Mouse (Mus musculus) kidney, embryonic 14.5 days (tissue): ENCODE data around the gene Arvcf. TPM values are rescaled to one million over a fixed set of nuclear protein-coding genes. Genes with fewer than 3 reads are reported as not detected.

Experiments
- ATAC-seq: fragments of 200-750 bp; cut with Nextera tagmentation; 2 replicates; pipeline ENCODE4 v1.8.0; 2017; ENCODE audit warnings: moderate number of reproducible peaks, mild to moderate bottlenecking, moderate TSS enrichment, moderate library complexity; ENCODE audit not compliant: low FRiP score, low TSS enrichment
- H3K27ac ChIP-seq: fragments of 300-500 bp; sonication (generic); 2 replicates; pipeline ENCODE4 v1.5.1; 2014; ENCODE audit warnings: low read depth, mild to moderate bottlenecking, low read length, moderate library complexity, mixed read lengths
- H3K27me3 ChIP-seq: fragments of 300-500 bp; sonication (generic); 2 replicates; pipeline ENCODE4 v1.6.1; 2014; ENCODE audit warnings: mild to moderate bottlenecking, low read length; ENCODE audit not compliant: control insufficient read depth, insufficient read depth
- H3K36me3 ChIP-seq: fragments of 300-500 bp; sonication (generic); 2 replicates; pipeline ENCODE4 v1.6.1; 2014; ENCODE audit warnings: low read length, mixed read lengths; ENCODE audit not compliant: control insufficient read depth, insufficient read depth
- H3K4me1 ChIP-seq: fragments of 300-500 bp; sonication (generic); 2 replicates; pipeline ENCODE4 v1.6.1; 2014; ENCODE audit warnings: low read length, mixed read lengths; ENCODE audit not compliant: control insufficient read depth, insufficient read depth
- H3K4me2 ChIP-seq: fragments of 300-500 bp; sonication (generic); replicated peaks from 2 replicates; pipeline ENCODE4 v1.6.1; 2014; ENCODE audit warnings: low read depth, mild to moderate bottlenecking, low read length
- H3K4me3 ChIP-seq: fragments of 300-500 bp; sonication (generic); 2 replicates; pipeline ENCODE4 v1.5.1; 2014; ENCODE audit warnings: mild to moderate bottlenecking, low read length
- H3K9ac ChIP-seq: fragments of 300-500 bp; sonication (generic); 2 replicates; pipeline ENCODE4 v1.6.1; 2014; ENCODE audit warnings: low read depth, mild to moderate bottlenecking, low read length, moderate library complexity
- H3K9me3 ChIP-seq: fragments of 300-500 bp; sonication (generic); 2 replicates; pipeline ENCODE4 v1.6.1; 2016; ENCODE audit warnings: low read length; ENCODE audit not compliant: control insufficient read depth
- WGBS: fragments of 180-500 bp; shearing (Covaris S2); extraction: QIAGEN DNeasy Blood & Tissue Kit; methylation state at CpG from one replicate; pipeline ENCODE4 v1.1.7; 2014; 5-methylcytosine and 5-hydroxymethylcytosine counted together
- polyA plus RNA-seq: library from polyadenylated mRNA; unstranded; fragments of >200 nt; fragmentation: Nextera tagmentation; extraction: Ambion mirVana; gene quantifications from 2 replicates; pipeline ENCODE4 v1.2.1, GENCODE M21; 2014

The Arvcf gene
- polyA plus RNA-seq, 1 experiment from 2014 or later: 27.0 TPM

DNA sequence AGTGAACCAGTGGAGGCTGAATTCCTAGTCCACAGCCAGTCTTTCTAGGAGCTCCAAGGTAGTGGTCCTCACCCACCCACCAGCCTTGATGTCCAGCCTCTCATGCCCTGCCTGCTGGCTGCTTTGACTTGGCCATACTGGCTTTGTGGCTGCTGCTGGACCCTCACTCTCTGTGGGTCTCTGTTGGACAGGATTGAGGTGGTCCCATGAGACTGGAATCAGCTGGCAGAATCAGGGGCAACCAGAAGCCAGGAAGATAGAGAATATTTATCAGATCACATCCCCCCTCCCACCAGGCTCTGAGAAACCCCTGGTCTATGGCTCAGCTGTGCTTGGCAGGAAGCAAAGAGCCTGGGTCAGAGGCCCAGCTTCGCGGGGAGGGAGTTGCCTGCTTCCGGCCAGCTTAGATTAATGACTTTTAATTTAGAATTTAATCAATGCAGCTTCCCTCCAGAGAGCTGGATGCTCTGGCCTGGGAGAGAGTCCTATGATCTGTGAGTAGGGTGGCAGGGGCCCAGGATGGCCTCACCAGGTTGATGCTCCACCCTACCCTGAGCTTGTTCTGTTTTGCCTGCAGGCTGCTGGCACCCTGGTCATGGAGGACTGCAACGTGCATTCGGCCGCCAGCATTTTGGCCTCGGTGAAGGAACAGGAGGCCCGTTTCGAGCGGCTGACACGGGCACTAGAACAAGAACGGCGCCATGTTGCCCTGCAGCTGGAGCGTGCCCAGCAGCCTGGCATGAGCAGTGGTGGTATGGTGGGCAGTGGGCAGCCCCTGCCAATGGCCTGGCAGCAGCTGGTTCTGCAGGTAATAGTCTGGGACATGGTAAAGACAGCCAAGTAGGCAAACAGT lies 40.8 kb downstream of the Arvcf start:
- 72% methylated on average over 14 of the region's 14 CpGs for WGBS
- Histone ChIP-seq H3K9ac (no peak overlapping the region), H3K36me3 (no peaks in the 10 kb centered on the region), H3K4me2 (no peak overlapping the region), H3K4me3 (no peak overlapping the region), H3K27ac (peak overlapping the region; percentile 37; the same call in 1 of the 2 replicates), H3K27me3 (no peaks in the 10 kb centered on the region), H3K4me1 (peaks cover 43% of the 10 kb centered on the region), H3K9me3 (no peaks in the 10 kb centered on the region)
- no peak for ATAC-seq

GRCm38 (mm10) chr16:18390399-18390798 lies 42.4 kb downstream of the Arvcf start:
- H3K9ac ChIP-seq: no peak overlapping the region
- 64% methylated on average over 6 of the region's 6 CpGs for WGBS
- H3K4me2 ChIP-seq: no peak overlapping the region
- H3K36me3 ChIP-seq: no peaks in the 10 kb centered on the region
- no peaks in the 10 kb centered on the region for H3K9me3 ChIP-seq
- no peak overlapping the region for H3K4me3 ChIP-seq
- ATAC-seq: no peak
- H3K27ac ChIP-seq: no peak overlapping the region
- H3K27me3 ChIP-seq: no peaks in the 10 kb centered on the region
- peaks cover 43% of the 10 kb centered on the region for H3K4me1 ChIP-seq

DNA sequence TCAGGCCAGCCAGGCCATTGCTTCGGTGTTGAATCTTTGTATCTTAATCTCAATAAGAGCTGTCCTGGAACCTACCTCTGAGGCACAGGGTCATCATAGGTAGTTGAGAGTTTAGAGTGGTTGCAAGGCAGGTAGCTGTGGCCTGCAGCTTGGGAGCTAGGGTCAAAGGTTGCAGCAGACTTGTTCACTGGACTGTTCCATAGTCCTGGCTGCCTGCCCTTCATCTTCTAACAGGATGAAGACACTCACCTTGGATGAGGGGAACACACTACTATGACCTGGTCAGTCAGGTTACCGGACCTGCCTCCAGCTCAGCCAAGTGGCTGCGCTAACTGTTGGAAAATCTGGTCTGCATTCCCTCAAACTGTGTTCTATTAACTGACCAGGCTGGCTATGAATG lies 43.1 kb downstream of the Arvcf start:
- 96% methylated on average over 3 of the region's 3 CpGs for WGBS
- H3K4me3 ChIP-seq: no peak overlapping the region
- no peaks in the 10 kb centered on the region for H3K27me3 ChIP-seq
- H3K4me2 ChIP-seq: no peak overlapping the region
- no peak for ATAC-seq
- H3K9ac ChIP-seq: no peak overlapping the region
- H3K36me3 ChIP-seq: no peaks in the 10 kb centered on the region
- H3K27ac ChIP-seq: no peak overlapping the region
- H3K9me3 ChIP-seq: no peaks in the 10 kb centered on the region
- H3K4me1 ChIP-seq: peaks cover 50% of the 10 kb centered on the region

- Histone ChIP-seq H3K4me2 (no peak overlapping the region), H3K36me3 (no peaks in the 10 kb centered on the region), H3K27me3 (no peaks in the 10 kb centered on the region), H3K9me3 (no peaks in the 10 kb centered on the region), H3K4me3 (no peak overlapping the region), H3K9ac (no peak overlapping the region), H3K27ac (no peak overlapping the region), H3K4me1 (peaks cover 53% of the 10 kb centered on the region)
- 90% methylated on average over 3 of the region's 3 CpGs for WGBS
- no peak for ATAC-seq
These were observed 43.7 kb downstream of the Arvcf start for GRCm38 (mm10) chr16:18391728-18392127.

GRCm38 (mm10) chr16:18392469-18393426 lies 44.8 kb downstream of the Arvcf start:
- H3K9me3 ChIP-seq: no peaks in the 10 kb centered on the region
- peak; percentile 87 for ATAC-seq
- H3K27ac ChIP-seq: peak overlapping the region; percentile 77
- peaks cover 8% of the 10 kb centered on the region for H3K36me3 ChIP-seq
- H3K4me1 ChIP-seq: peaks cover 47% of the 10 kb centered on the region
- H3K4me2 ChIP-seq: peak overlapping the region; percentile 98
- peak overlapping the region; percentile 67 for H3K4me3 ChIP-seq
- H3K9ac ChIP-seq: peak overlapping the region; percentile 84
- no peaks in the 10 kb centered on the region for H3K27me3 ChIP-seq
- under 1% methylated on average over 51 of the region's 63 CpGs for WGBS

DNA sequence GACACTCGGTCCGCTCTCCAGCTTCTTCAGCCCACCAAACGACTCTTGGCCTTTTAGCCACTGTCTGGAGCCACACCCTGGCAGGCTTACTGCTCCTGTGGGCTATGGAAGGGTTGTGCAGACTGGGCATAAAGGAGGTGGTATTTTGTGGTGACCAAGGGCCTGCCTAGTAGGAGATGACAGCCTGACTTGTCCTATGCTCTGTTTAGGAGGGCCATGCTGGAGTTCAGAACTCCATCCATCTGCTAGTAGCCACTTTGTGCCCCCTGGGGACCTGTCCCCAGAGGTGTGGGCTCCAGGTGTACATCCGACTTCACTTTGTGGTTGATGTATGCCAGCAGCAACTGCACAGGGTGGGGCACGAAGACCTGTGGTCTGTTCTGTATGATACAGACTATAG lies 45.6 kb downstream of the Arvcf start:
- no peak for ATAC-seq
- Histone ChIP-seq H3K4me1 (peaks cover 38% of the 10 kb centered on the region; the same call in 1 of the 2 replicates), H3K4me2 (peak overlapping the region; percentile 98), H3K27ac (no peak overlapping the region), H3K27me3 (no peaks in the 10 kb centered on the region), H3K9me3 (no peaks in the 10 kb centered on the region), H3K4me3 (peak overlapping the region; percentile 67), H3K36me3 (peaks cover 17% of the 10 kb centered on the region), H3K9ac (peak overlapping the region; percentile 84; the same call in 1 of the 2 replicates)
- 57% methylated on average over 5 of the region's 5 CpGs for WGBS

- Histone ChIP-seq H3K4me1 (peaks cover 34% of the 10 kb centered on the region; the same call in 1 of the 2 replicates), H3K27me3 (no peaks in the 10 kb centered on the region), H3K4me2 (peak overlapping the region; percentile 98; the same call in 1 of the 2 replicates), H3K9me3 (no peaks in the 10 kb centered on the region), H3K4me3 (no peak overlapping the region), H3K9ac (no peak overlapping the region), H3K36me3 (peaks cover 21% of the 10 kb centered on the region), H3K27ac (no peak overlapping the region)
- no peak for ATAC-seq
- 86% methylated on average over 3 of the region's 3 CpGs for WGBS
These were observed 46.1 kb downstream of the Arvcf start for GRCm38 (mm10) chr16:18394056-18394455.

GRCm38 (mm10) chr16:18394777-18395619 lies 47.0 kb downstream of the Arvcf start:
- no peaks in the 10 kb centered on the region for H3K9me3 ChIP-seq
- H3K27ac ChIP-seq: 0 out of 2 replicates have a peak overlapping the region, but pooled peaks have one; percentile 6
- H3K36me3 ChIP-seq: peaks cover 31% of the 10 kb centered on the region
- 23% methylated on average over 11 of the region's 11 CpGs for WGBS
- H3K4me2 ChIP-seq: no peak overlapping the region
- peaks cover 28% of the 10 kb centered on the region; the same call in 1 of the 2 replicates for H3K4me1 ChIP-seq
- H3K4me3 ChIP-seq: no peak overlapping the region
- no peaks in the 10 kb centered on the region for H3K27me3 ChIP-seq
- no peak overlapping the region for H3K9ac ChIP-seq
- no peak for ATAC-seq
